Mouse (Mus musculus): ENCODE data around the gene Lpgat1.

The Lpgat1 gene

GRCm38 (mm10) chr1:191733822-191734221 is 16.2 kb downstream of the Lpgat1 start:
- DNase-seq (ENCODE audit: low read depth, low spot score), result no peak

- no peak for DNase-seq (ENCODE audit: low read depth, low spot score)
Measured at GRCm38 (mm10) chr1:191736425-191736824, 18.8 kb downstream of the Lpgat1 start.

- DNase-seq (ENCODE audit: low read depth, low spot score), result no peak
Measured at GRCm38 (mm10) chr1:191737871-191738270, 20.2 kb downstream of the Lpgat1 start.

GRCm38 (mm10) chr1:191738726-191739125 is 21.1 kb downstream of the Lpgat1 start:
- no peak for DNase-seq (ENCODE audit: low read depth, low spot score)

- no peak for DNase-seq (ENCODE audit: low read depth, low spot score)
Measured at GRCm38 (mm10) chr1:191740587-191741361, 23.1 kb downstream of the Lpgat1 start.

GRCm38 (mm10) chr1:191741635-191742034 is 24.0 kb downstream of the Lpgat1 start:
- DNase-seq (ENCODE audit: low read depth, low spot score), result no peak

- no peak for DNase-seq (ENCODE audit: low read depth, low spot score)
Measured at GRCm38 (mm10) chr1:191748431-191748830, 30.8 kb downstream of the Lpgat1 start.

- DNase-seq (ENCODE audit: low read depth, low spot score), result no peak
Measured at GRCm38 (mm10) chr1:191756520-191757199, 39.0 kb downstream of the Lpgat1 start.

GRCm38 (mm10) chr1:191774106-191774505 is 56.5 kb downstream of the Lpgat1 start:
- no peak for DNase-seq (ENCODE audit: low read depth, low spot score)

- DNase-seq (ENCODE audit: low read depth, low spot score), result no peak
Measured at GRCm38 (mm10) chr1:191775116-191775515, 57.5 kb downstream of the Lpgat1 start.

GRCm38 (mm10) chr1:191777521-191777920 is 59.9 kb downstream of the Lpgat1 start:
- DNase-seq (ENCODE audit: low read depth, low spot score), result no peak

GRCm38 (mm10) chr1:191780470-191780869 is 62.8 kb downstream of the Lpgat1 start:
- no peak for DNase-seq (ENCODE audit: low read depth, low spot score)

- no peak for DNase-seq (ENCODE audit: low read depth, low spot score)
Measured at GRCm38 (mm10) chr1:191785108-191785507, 67.5 kb downstream of the Lpgat1 start.

- DNase-seq (ENCODE audit: low read depth, low spot score), result no peak
Measured at GRCm38 (mm10) chr1:191786255-191786654, 68.6 kb downstream of the Lpgat1 start.

DNA sequence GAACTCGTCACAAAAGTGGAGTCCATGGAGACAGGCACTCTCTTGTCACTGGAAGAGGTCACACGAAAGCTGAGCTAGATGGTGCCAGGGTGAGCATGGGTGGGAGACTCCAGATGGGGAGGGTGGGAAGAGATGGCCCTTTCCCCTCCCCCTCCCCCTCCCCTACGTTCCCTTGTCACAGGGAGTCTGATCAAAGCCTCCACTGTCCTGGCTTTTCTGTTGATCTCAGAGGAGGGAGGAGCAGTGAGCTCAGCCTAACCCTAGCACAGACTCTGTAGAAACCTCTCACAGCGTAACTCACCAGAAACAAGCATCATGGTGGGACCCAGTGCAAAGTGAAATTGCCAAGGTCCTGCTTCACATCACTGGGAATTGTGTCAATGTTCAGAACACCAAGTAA is 69.7 kb downstream of the Lpgat1 start:
- DNase-seq (ENCODE audit: low read depth, low spot score), result no peak

GRCm38 (mm10) chr1:191792991-191793390 is 75.4 kb downstream of the Lpgat1 start:
- no peak for DNase-seq (ENCODE audit: low read depth, low spot score)

DNA sequence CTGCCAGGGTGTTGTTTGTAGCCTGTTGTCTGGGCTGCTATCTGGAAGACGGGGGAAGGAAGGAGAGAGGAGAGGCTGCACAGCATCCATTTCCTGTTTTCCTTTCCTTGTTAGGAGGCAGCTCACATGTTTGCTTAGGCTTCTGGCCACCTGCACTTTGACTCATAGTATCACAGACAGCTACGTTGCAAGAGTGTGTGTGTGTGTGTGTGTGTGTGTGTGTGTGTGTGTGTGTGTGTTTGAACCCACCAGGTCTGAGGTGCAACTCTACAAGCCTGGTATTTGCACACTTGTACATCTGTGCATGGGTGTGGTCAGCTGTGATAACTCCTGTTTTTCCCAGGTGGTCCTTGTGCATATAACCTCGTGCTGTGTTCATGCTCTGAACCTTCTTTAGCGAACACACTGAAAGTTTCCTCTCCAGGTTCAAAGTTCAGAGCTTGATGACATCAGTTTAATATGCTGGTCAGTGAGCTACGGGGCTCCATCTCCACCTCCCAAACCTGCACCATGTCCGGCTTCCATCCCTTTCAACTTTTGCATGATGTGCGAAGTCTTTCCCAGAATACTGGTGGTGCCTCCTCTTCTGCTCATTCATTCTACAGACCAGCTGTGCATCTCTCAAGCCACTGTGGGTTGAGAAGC is 76.4 kb downstream of the Lpgat1 start:
- no peak for DNase-seq (ENCODE audit: low read depth, low spot score)

- DNase-seq (ENCODE audit: low read depth, low spot score), result no peak
Measured at GRCm38 (mm10) chr1:191796238-191796896, 78.7 kb downstream of the Lpgat1 start.

DNA sequence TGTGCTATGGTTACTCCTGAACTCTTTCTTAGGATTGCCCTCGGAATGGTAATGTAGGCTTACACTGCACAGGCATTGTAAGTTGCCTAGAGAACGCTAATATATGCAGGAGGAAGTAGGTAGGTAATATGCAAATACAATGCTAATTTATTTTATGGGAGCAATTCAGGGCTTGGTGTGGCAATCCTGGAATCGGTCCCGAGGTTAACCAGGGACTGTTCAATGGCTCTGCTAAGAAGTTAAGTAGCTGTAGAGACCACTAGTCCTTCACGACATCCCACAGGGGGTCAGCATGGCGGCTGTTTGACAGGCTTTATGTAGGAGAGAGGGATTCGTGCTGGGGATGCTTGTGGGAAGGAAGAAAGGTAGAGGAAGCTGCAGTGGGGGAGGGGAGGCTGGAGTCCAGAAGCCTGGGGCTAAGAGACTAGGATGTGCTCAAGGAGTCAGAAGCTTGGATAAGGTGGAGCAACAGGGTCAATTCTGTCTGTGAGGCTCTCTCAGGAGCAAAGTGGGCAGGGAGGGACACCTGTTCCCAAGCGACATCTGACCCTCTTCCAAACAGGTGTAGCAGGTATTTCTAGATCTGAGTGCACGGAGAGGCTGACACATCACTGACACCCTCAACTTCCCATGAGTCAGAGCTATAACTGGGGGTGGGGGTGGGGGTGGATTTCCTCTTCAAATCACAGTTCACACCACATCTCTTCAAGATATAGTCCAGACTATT is 84.6 kb downstream of the Lpgat1 start:
- no peak for DNase-seq (ENCODE audit: low read depth, low spot score)

DNA sequence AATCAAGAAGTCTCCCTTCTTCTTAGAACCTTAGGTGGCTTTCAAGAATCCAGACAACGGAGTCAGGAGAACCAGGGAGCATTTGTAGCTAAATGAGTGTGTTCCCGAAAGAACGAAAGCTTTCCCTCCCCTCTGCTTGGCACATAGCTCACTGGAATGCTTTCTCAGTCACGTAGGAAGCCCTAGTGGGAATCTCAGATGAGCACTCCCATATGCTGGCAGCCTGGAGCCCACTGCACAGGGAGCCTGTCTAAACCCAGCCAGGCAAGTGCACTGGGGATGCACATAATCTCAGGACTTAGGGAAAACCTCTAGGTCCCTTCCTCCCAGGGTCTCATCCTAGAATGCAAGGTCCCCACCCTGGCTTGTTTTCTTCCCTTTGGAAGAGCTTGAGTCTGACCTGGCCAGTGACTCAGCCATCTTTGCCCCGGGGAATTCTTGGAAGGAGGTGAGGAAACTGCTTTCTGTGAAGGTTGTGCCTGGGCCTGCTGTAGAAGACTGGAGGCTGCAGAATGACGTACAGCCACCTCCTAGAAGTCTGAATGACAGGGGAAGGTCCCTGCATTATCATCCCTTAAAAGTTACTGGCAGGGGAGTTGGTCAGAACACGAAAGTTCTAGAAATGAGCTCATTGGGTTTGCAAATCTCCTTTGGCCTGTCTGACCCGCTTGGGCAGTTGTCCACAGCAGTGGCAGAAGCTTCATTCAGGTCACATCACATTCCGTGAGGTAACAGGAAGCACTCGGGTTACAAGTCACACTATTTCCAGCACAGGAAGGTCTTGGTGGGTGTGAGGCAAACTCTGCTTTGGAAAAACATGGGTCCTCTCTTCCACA is 85.4 kb downstream of the Lpgat1 start:
- no peak for DNase-seq (ENCODE audit: low read depth, low spot score)

All from CD4-positive helper T cell, adult 2 months (primary cell).